In the genomic region with DNA sequence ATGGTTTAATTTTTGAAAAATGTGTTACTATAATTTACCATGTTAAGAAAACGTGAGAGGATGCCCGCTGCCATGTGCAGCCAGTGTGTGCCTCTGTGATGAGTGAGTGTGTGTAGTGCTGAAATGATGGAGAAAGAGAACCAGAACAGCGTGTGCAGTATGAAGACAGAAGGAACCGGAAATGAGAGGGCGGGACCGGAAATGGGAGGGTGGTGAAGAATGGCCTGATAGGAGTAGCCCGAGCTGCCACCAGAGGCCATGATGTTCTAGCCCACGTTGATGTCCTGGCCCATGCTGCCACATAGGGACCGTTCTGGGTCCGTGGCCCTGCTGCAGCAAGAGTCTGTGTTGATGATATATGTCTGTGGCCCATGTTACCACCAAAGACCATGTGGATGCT, we compare ENCODE assay signal across 23 mouse cellular contexts. TPM values are rescaled to one million over a fixed set of nuclear protein-coding genes. Genes with fewer than 3 reads are reported as not detected.
DNase-seq lines count a peak whose midpoint lies in the region; ATAC-seq and TF ChIP-seq lines count a peak whose summit lies in the region.
"Had no signal": no experiment of that assay in that cellular context is flagged by ENCODE, and none has a peak within 500 bp of the region (broad histone marks: within the 10 kb centered on the region; RNA-seq: fewer than 3 reads in every experiment).

No protein-coding gene starts in this region.

- 0 out of 2 replicates have a peak, but pooled peaks have one; percentile 4 for ATAC-seq in kidney, postnatal 0 days (replicated peaks; ENCODE audit: low FRiP score, low read depth)
- ATAC-seq in kidney, embryonic 14.5 days (ENCODE audit: low FRiP score, low TSS enrichment) = no peak
- peak; percentile 27; the same call in 1 of the 2 replicates for ATAC-seq in megakaryocyte, adult 5-6 weeks (ENCODE audit: poor library complexity, severe bottlenecking)
- ATAC-seq: forebrain, embryonic 14.5 days had no signal

- TF ChIP-seq CTCF in kidney, postnatal 0 days (IDR thresholded peaks at IDR 0.05; ENCODE audit: low read depth) = no peak

- H3K9ac ChIP-seq in kidney, postnatal 0 days (ENCODE audit: low read depth, low read length) = no peak overlapping the region
- H3K9ac ChIP-seq in kidney, embryonic 14.5 days (ENCODE audit: low read depth, low read length) = no peak overlapping the region
- H3K9ac ChIP-seq: embryonic facial prominence, embryonic 15.5 days; heart, embryonic 12.5 days; hindbrain, embryonic 14.5 days had no signal

- H3K4me2 ChIP-seq in kidney, postnatal 0 days (ENCODE audit: low read length) = no peak overlapping the region
- no peak overlapping the region for H3K4me2 ChIP-seq in kidney, embryonic 14.5 days (replicated peaks; ENCODE audit: low read depth, low read length)
- H3K4me2 ChIP-seq: heart, embryonic 12.5 days; hindbrain, embryonic 14.5 days had no signal

- no peaks in the 10 kb centered on the region for H3K9me3 ChIP-seq in kidney, postnatal 0 days (replicated peaks; ENCODE audit: low read length)
- no peaks in the 10 kb centered on the region for H3K9me3 ChIP-seq in kidney, embryonic 14.5 days (ENCODE audit: control insufficient read depth, low read length)
- H3K9me3 ChIP-seq: embryonic facial prominence, embryonic 15.5 days; forebrain, embryonic 10.5 days; heart, embryonic 12.5 days; hindbrain, embryonic 10.5 days had no signal

- H3K27me3 ChIP-seq in kidney, postnatal 0 days (ENCODE audit: insufficient read depth, low read length) = no peaks in the 10 kb centered on the region
- H3K27me3 ChIP-seq in kidney, embryonic 14.5 days (ENCODE audit: control insufficient read depth, insufficient read depth, low read length) = no peaks in the 10 kb centered on the region
- H3K27me3 ChIP-seq: embryonic facial prominence, embryonic 15.5 days; heart, embryonic 12.5 days had no signal

- DNase-seq in kidney, postnatal 0 days (ENCODE audit: low spot score) = no peak
- peak; percentile 60 for DNase-seq in 416B (ENCODE audit: low read depth)
- peak; percentile 24 for DNase-seq in ES-CJ7 (ENCODE audit: low read depth, low spot score)
- DNase-seq in adipocyte (ENCODE audit: low spot score) = no peak
- DNase-seq: adrenal gland, postnatal 10 days; cerebellum, adult 11 months; cerebellum, adult 8-10 months; cerebellum, postnatal 14 days; gastrocnemius, adult 2 months; gastrocnemius, postnatal 25 days had no signal

- H3K4me3 ChIP-seq in kidney, postnatal 0 days (replicated peaks; ENCODE audit: low read depth, low read length) = no peak overlapping the region
- H3K4me3 ChIP-seq in kidney, embryonic 14.5 days (ENCODE audit: low read length) = no peak overlapping the region
- H3K4me3 ChIP-seq: embryonic facial prominence, embryonic 15.5 days; erythroblast, embryonic 14.5 days; forebrain, embryonic 10.5 days; heart, embryonic 12.5 days; hindbrain, embryonic 10.5 days had no signal

- H3K4me1 ChIP-seq in kidney, postnatal 0 days (replicated peaks; ENCODE audit: insufficient read depth, low read length) = peaks cover 4% of the 10 kb centered on the region; the same call in 1 of the 2 replicates
- H3K4me1 ChIP-seq in kidney, embryonic 14.5 days (ENCODE audit: control insufficient read depth, insufficient read depth, low read length) = peaks cover 3% of the 10 kb centered on the region; the same call in 1 of the 2 replicates

- H3K36me3 ChIP-seq in kidney, postnatal 0 days (ENCODE audit: insufficient read depth, low read length) = no peaks in the 10 kb centered on the region
- no peaks in the 10 kb centered on the region for H3K36me3 ChIP-seq in kidney, embryonic 14.5 days (ENCODE audit: control insufficient read depth, insufficient read depth, low read length)
- H3K36me3 ChIP-seq: embryonic facial prominence, embryonic 15.5 days; forebrain, embryonic 10.5 days; heart, embryonic 12.5 days; hindbrain, embryonic 10.5 days had no signal

- 85% methylated on average over 10 of the region's 10 CpGs for WGBS in kidney, postnatal 0 days
- WGBS in kidney, embryonic 14.5 days = 93% methylated on average over 10 of the region's 10 CpGs

- H3K27ac ChIP-seq in kidney, postnatal 0 days = no peak overlapping the region
- no peak overlapping the region for H3K27ac ChIP-seq in kidney, embryonic 14.5 days (ENCODE audit: low read depth, low read length)
- H3K27ac ChIP-seq: hindbrain, embryonic 10.5 days; hindbrain, embryonic 14.5 days had no signal

RNA-seq across cellular contexts. Expression of gene Anapc15-ps, which starts 57.8 kb away (rescaled TPM):
- polyA plus RNA-seq in kidney, postnatal 0 days (2015; fragmentation: Nextera tagmentation; extraction: Ambion mirVana) = not detected in 2 replicates
- 0.59 TPM in 1 of 2 replicates, not detected in the other for polyA plus RNA-seq in kidney, embryonic 14.5 days (2014; fragmentation: Nextera tagmentation; extraction: Ambion mirVana)
- 0.52 TPM in 1 of 2 replicates, not detected in the other for total RNA-seq in megakaryocyte, adult 5-6 weeks (2015)
- not detected in 2 replicates for total RNA-seq in megakaryocyte, adult 5-6 weeks (2017)
- total RNA-seq: adrenal gland, postnatal 10 days; adrenal gland, postnatal 4 days; gastrocnemius, adult 2 months; gastrocnemius, postnatal 25 days; heart, adult 8-10 months; heart, postnatal 25 days; MEL had no signal
- polyA plus RNA-seq: embryonic facial prominence, embryonic 15.5 days; erythroblast, embryonic 14.5 days; forebrain, embryonic 10.5 days; forebrain, embryonic 14.5 days; heart, embryonic 12.5 days; hindbrain, embryonic 10.5 days; hindbrain, embryonic 14.5 days had no signal

Comparison
In these comparisons a context has a peak if more than half of its experiments do, and no peak if none do; other contexts are left out.
1. DNase-seq: peak in 416B (single experiment) and ES-CJ7 (single experiment); none in kidney, postnatal 0 days (single experiment) and adipocyte (single experiment).